Mouse (Mus musculus) neutrophil, adult 5-6 weeks (primary cell): ENCODE results near the gene Pigq. TPM values are rescaled to one million over a fixed set of nuclear protein-coding genes. Genes with fewer than 3 reads are reported as not detected.

Experiments used
- ATAC-seq: fragments of 151-379, 151-347 bp; 2 replicates; pipeline ENCODE4 v1.8.0; 2017; ENCODE audit warnings: mild to moderate bottlenecking, moderate TSS enrichment; ENCODE audit not compliant: insufficient number of reproducible peaks, poor library complexity, low FRiP score, severe bottlenecking; ENCODE audit errors: extremely low read depth
- total RNA-seq: library from RNA; stranded (forward); fragments of 200-1000 nt; gene quantifications from 2 replicates; pipeline ENCODE4 v1.2.3, GENCODE M21; 2017

Gene Pigq
- total RNA-seq, 1 experiment from 2014 or later, result 23.3 TPM

DNA sequence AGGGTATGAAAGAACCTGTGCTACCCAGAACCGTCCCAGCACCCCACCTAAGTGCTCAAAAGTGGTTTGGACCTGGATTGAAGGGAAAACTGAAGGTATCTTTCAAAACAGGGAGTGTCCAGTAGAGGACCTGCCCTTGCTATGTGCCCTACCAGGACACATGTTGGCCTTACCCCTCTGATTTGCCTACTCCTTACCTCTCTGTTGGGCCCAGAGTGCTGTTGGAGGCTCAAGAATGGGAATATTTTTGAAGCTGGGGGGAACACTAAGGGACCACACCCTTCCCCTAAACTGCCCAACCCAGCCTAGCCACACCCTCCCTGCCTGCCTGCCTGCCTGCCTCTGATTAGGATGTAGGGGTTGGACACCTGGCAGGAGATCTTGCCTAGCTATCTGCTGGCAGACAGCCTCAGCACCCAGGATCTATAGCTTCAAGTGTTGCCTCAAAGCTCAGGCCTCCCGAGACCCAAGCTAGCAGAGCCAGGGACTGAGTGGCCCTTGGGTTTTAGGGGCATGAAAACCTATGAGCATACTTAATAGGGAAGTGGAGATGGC lies 2.1 kb downstream of the Pigq start:
- ATAC-seq, result no peak

- ATAC-seq, result peak; percentile 53
Observed at GRCm38 (mm10) chr17:25941511-25942241, 3.1 kb downstream of the Pigq start.

GRCm38 (mm10) chr17:25934526-25934925 lies 10.2 kb downstream of the Pigq start:
- ATAC-seq, result no peak

GRCm38 (mm10) chr17:25925348-25925747 lies 19.4 kb downstream of the Pigq start:
- no peak for ATAC-seq

DNA sequence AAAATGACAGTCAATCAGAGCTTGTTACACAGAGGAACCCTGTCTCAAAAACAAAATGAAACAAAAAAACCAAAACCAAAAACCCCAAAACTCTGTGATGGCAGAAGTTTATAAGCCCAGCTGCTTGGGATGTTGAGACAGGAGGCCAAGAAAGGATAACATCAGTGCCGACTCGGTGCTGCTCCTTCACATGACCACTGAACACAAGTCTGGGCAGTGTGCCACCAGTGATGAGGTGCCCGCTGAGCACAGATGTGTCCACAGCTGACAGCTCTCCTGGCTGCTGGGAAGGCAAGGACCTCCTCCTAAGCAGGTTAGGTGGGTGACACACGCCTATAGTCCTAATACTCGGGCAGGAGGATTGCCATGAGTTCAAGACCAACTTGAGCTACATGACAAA lies 22.6 kb downstream of the Pigq start:
- no peak for ATAC-seq

DNA sequence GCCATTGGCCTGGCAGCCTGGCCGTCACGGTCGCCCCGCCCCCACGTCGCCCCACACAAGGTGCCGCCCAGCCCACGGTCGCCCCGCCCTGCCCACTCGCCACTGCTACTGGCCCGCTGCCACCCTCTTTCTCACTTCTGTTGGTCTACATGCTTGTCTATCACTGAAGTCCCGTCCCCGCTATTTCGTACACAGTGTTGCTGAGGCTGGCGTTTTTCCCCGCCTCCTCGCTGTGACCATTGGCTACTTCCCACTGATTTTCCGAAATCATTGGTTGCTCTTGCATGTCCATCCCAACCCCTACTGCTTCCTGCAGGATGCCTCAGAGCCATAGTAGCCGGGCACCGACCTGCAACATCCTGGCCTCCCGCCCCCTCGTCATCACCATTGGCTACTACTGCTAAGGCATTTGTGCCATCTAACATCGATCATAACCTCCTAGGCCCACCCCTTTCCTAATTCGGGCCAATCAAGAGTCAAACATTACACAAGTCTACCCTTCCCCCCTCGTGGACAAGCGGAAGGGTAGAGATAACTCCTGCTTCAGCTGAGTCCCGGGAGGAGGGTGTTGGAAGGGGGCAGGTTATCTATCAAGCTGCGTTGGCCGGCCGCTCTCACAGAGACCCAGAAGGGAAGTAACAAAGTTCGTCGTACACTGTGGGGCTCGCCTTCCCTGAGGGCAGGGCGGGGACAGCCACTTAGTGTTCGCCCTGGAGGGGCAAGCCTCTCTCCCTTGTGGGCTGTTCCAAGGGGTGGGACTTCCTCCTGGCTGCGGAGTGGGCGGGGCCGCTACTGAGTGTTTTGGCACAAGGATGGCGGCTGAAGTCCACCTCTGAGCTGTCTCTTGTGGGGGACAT lies 24.7 kb downstream of the Pigq start:
- ATAC-seq, result peak; percentile 88

- no peak for ATAC-seq
Observed at GRCm38 (mm10) chr17:25919144-25919785, 25.5 kb downstream of the Pigq start, which contains the start of gene Rab40c. Rab40c (minus strand) TSS chr17:25919727.

DNA sequence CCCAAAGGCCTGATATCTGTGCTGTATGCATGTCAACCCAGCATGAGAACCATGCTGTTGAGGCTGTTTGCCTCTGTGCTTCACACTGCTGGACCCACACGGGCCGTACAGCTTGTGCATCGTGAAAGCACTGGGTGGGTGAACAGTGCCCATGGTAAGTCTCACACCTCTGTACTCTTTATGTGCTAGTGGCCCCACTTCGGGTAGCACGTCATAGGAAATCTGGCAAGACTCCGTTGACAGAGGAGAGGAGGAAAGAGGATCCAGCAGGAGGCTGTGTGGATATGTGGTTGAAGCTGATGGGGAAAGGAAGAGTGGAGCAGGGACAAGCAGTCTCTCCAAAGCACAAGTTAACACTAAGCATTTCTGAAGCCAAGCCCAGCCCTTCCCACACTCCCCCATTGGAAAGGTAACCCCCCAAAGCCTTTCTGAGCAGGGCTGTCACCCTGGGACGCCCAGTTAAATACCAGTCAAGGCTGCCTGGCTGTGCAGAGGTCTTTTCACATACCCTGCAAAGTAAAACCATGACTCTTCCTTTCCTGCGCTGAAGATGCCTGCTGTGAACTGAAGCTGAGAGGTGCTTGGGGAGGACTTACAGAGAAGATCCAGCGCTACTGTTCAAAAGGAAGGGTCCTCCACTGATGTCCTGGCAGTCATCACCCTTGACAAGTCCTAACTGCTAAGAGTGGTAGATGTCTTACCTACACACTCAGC lies 26.5 kb downstream of the Pigq start:
- ATAC-seq, result no peak

- ATAC-seq, result no peak
Observed at GRCm38 (mm10) chr17:25916931-25917647, 27.6 kb downstream of the Pigq start.

DNA sequence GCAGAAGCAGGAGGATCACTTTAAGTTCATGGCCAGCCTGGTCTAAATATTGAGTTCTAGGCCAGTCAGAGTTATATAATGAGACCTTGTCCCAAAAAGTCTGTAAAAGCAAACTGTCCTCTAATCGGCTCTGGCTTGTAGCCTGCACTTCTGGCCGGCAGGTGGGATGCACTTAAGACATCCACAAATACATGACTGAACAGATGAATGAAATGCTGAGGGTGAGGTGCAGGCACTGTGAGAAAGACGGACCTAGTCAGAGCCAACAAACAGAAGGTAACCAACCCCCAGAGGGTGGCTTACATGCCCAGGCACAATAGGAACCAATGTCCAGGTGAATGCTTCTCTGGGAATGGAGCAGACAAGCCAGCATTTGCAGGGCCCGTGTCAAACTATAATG lies 30.4 kb downstream of the Pigq start:
- no peak for ATAC-seq

DNA sequence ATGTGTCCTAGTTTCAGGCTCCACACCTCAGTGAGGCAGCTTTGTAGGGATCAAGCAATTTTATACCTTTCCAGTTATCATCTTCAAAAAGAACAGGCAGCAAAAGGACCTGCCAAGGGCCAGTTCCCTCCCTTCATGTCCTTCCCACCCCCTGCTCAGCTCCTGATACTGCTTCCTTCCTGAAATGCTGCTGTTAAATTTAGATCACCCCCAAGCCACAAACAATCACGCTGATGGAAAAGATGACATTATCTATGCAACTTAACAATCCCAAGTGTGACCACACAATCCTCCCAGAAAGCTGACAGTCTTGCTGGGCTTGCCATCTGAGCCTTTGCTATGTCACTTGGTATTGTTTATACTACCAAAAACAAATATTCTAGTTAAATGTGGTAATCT lies 30.9 kb downstream of the Pigq start:
- ATAC-seq, result no peak

GRCm38 (mm10) chr17:25913186-25913876 lies 31.4 kb downstream of the Pigq start:
- ATAC-seq, result no peak

DNA sequence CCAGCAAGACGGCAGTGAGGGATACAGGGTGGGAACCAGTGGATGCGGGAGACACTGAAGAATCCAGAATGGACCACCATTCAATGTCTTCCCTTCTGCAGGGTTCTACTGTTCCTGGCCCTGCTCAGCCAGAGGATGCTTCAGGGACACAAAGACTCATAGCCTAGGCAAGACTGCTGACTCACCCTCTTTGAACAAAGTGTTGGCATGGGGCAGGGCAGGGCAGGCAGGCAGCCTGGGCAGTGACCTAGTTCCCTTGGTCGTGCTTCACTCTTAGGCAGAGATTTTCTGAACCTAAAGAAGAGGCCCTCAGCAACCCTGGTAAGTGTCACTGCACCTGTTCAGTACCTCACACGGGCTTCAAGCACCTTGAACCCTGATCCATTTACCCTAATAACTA lies 32.9 kb downstream of the Pigq start:
- no peak for ATAC-seq

- no peak for ATAC-seq
Observed at GRCm38 (mm10) chr17:25907640-25908039, 37.1 kb downstream of the Pigq start.

DNA sequence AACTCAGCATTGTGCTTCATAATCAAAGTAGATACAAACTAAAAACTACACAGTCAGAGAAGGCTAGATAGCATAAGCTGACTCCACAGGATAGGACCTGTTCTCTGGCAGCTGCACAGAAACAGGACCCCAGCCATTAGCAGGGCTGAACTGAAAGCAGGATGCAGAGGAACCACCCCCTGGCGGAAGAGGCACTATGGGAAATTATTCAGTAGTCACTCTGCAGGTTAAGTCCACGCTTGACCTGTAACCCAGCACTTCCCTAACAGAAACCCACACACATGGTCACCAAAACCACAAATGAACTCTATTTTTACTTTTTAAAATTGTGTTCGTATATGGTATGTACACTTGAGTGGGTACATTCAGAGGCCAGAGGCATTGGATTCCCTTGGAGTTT lies 41.7 kb downstream of the Pigq start:
- 0 out of 2 replicates have a peak, but pooled peaks have one; percentile 48 for ATAC-seq

DNA sequence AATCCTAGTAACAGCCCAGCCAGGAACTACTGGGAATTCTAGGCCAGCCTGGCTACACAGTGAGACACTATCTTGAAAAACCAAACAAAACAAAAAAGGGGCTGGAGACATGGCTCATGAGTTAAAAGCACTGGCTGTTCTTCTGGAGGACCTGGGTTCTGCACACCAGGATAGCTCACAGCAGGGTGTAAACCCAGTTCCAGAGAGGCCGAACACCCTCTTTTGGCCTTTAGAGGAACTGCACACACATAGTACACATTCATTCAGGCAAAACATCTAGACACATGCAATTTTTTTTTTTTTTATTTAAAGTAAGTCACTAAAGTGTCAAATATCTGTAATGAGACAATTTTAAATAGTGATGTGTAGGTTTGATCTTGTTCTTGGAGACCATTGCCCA lies 44.5 kb downstream of the Pigq start:
- no peak for ATAC-seq

DNA sequence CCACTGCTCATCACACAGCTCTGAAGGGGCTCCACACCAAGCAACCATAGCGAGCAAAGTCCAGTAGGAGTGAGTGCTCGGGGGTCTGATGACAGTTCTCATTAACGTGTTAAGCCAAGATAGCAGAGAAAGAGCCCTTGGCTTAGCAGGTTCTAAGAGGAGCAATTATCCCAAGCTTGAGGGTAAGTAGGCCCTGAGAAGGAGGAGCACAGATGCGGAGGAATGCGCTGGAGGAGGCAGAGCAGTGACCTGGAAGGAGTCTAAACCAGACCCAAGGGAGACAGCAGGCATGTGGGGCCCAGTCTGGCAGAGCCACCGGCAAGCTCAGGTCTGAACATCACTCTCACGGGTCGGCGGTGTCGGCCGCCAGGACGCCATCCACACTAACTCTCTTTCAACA lies 48.8 kb downstream of the Pigq start:
- no peak for ATAC-seq

GRCm38 (mm10) chr17:25895415-25895814 lies 49.3 kb downstream of the Pigq start:
- no peak for ATAC-seq
